Mouse (Mus musculus) erythroblast, embryonic 14.5 days (primary cell): ENCODE data around the gene Galnt17. TPM values are rescaled to one million over a fixed set of nuclear protein-coding genes. Genes with fewer than 3 reads are reported as not detected.

Experiments
- H3K27me3 ChIP-seq: 2 replicates; pipeline ENCODE4 v1.6.1; 2012; ENCODE audit warnings: inconsistent platforms; ENCODE audit not compliant: control insufficient read depth
- H3K36me3 ChIP-seq: 2 replicates; pipeline ENCODE4 v1.6.1; 2012; ENCODE audit warnings: mild to moderate bottlenecking, inconsistent platforms; ENCODE audit not compliant: control insufficient read depth
- H3K4me1 ChIP-seq: 2 replicates; pipeline ENCODE4 v1.6.1; 2012; ENCODE audit warnings: inconsistent platforms; ENCODE audit not compliant: control insufficient read depth
- H3K4me3 ChIP-seq: replicated peaks from 2 replicates; pipeline ENCODE3; 2012; ENCODE audit warnings: moderate library complexity, mild to moderate bottlenecking, inconsistent platforms
- H3K9me3 ChIP-seq: 2 replicates; pipeline ENCODE4 v1.6.1; 2012; ENCODE audit warnings: low read length, inconsistent platforms, mixed read lengths; ENCODE audit not compliant: control insufficient read depth
- GATA1 ChIP-seq: IDR thresholded peaks from 2 replicates; pipeline ENCODE4 v1.6.1; 2012; ENCODE audit warnings: low read length, inconsistent platforms, mixed read lengths
- TAL1 ChIP-seq: IDR thresholded peaks from 3 replicates; pipeline ENCODE4 v1.6.1; 2012; ENCODE audit warnings: low read length, inconsistent platforms, mixed read lengths
- polyA plus RNA-seq: library from polyadenylated mRNA; stranded (reverse); fragments of >175 nt; gene quantifications from 2 replicates; pipeline ENCODE4 v1.2.3, GENCODE M21; 2012

The Galnt17 gene
- polyA plus RNA-seq, 1 experiment = not detected

DNA sequence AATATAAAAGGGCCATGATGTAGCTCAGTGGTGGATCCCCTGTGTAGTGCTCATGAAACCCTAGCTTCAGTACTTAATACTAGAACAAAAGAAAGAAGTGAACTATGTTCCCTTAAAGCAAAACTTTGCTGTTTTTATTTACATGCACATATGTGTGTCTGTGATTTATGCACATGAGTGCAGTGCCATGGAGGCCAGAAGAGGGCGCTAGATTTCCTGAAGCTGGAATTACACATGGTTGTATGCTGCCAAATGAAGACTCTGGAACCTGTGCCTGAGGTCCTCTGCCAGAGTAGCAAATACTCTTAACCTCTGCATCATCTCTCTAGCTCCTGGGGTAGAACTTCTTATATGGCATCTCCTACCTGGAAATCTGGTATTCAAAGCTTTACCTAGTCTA lies 230.6 kb downstream of the Galnt17 start:
- H3K4me1 ChIP-seq = no peaks in the 10 kb centered on the region
- TF ChIP-seq TAL1 (no peak), GATA1 (no peak)
- H3K27me3 ChIP-seq = no peaks in the 10 kb centered on the region
- H3K4me3 ChIP-seq = no peak overlapping the region
- H3K9me3 ChIP-seq = peaks cover 42% of the 10 kb centered on the region
- no peaks in the 10 kb centered on the region for H3K36me3 ChIP-seq

DNA sequence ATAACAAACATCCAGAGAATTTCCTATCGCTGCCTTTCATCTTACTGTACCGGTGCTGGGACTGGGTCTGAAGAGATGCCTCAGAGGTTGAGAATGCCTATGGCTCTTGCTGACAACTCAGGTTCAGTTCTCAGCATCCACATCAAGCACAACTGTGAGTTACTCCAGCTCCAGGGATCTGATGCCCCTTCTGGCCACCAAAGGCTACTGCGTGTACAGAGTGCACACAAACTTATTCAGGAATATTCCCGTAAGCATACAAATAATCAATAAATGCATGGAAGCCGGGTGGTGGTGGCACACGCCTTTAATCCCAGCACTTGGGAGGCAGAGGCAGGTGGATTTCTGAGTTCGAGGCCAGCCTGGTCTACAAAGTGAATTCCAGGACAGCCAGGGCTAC lies 232.5 kb downstream of the Galnt17 start:
- H3K9me3 ChIP-seq = peaks cover 37% of the 10 kb centered on the region
- no peak overlapping the region for H3K4me3 ChIP-seq
- TF ChIP-seq GATA1 (no peak), TAL1 (no peak)
- H3K36me3 ChIP-seq = no peaks in the 10 kb centered on the region
- no peaks in the 10 kb centered on the region for H3K4me1 ChIP-seq
- H3K27me3 ChIP-seq = no peaks in the 10 kb centered on the region

DNA sequence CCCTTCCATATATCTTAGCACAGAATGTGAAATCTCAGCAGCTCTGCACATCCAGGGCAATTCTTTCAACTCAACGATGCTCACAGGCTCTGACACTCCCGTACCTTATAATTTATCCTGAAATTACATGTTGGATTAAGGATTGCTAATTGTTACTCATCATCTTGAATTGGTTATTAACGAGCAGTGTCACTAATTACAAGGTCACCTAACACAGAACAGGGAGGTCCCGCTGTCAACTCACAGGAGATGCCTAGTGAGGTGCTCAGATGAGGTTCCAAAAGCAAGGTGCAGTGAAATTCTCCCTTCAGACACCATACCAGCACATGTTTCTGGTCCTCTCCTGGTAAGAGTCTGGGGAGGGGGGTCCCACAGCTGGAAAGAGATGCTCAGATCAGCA lies 234.0 kb downstream of the Galnt17 start:
- Histone ChIP-seq H3K4me1 (no peaks in the 10 kb centered on the region), H3K27me3 (no peaks in the 10 kb centered on the region), H3K4me3 (no peak overlapping the region), H3K9me3 (peaks cover 32% of the 10 kb centered on the region), H3K36me3 (no peaks in the 10 kb centered on the region)
- no peak for TF ChIP-seq TAL1
- no peak for TF ChIP-seq GATA1

DNA sequence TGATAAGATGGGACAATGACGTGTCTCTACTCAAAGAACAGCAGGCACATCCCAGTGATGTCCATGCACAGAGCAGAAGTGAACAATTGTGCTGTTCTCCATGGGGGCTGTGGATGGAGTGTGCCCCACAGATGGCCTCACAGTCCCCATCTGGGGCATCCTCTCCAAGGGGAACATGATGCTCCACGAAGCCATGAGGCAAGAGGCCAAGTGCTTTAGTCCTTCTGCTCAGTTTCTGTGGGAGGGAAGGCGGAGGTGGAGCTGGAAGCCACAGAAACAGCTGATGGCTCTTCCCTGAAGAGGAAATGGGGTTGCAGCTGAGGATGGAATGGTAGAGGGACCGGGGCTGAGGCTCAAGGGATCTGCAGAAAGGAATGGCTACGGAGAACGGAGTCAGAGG lies 243.1 kb downstream of the Galnt17 start:
- TF ChIP-seq GATA1 (no peak), TAL1 (no peak)
- peaks cover 51% of the 10 kb centered on the region for H3K9me3 ChIP-seq
- no peaks in the 10 kb centered on the region for H3K27me3 ChIP-seq
- H3K4me1 ChIP-seq = no peaks in the 10 kb centered on the region
- no peaks in the 10 kb centered on the region for H3K36me3 ChIP-seq
- no peak overlapping the region for H3K4me3 ChIP-seq

DNA sequence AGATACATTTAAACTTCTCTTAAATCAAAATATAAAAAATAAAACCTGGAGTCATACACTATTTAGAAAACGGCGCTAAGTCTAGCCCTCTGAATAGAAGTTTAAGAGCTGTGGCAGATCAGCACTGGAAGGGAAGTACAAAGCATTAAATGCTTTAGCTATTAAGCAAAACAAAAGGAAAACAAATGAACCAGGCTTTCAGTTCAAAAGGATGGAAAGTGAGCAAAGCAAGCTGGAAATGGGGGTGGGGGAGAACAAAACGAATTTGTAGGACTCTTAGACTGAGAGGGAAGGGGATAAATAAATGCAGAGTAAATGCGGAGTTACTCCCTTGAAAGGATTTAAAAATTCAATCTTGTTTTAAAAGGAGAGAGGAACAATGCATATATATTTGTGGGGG lies 259.8 kb downstream of the Galnt17 start:
- H3K36me3 ChIP-seq = no peaks in the 10 kb centered on the region
- no peak for TF ChIP-seq TAL1
- no peak for TF ChIP-seq GATA1
- H3K9me3 ChIP-seq = peaks cover 10% of the 10 kb centered on the region
- H3K27me3 ChIP-seq = no peaks in the 10 kb centered on the region
- no peaks in the 10 kb centered on the region for H3K4me1 ChIP-seq
- H3K4me3 ChIP-seq = no peak overlapping the region

DNA sequence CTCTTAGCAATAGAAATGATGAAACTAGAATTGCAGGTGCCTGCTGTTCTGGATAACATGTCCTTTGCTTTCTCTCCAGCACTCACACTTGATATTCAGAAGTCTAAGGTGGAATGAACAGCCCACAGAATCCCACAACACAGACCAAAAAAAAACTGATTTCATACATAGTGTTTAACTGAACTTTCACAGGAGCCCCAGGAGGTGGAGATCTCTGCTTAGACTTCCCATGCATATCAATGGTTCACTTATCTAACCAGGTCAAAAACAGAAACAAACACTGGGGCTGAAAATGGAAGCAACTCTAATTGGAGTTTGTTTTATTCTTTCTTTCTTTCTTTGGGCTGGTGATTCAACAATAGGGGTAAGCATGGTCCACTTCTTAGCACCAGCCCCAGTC lies 265.2 kb downstream of the Galnt17 start:
- no peaks in the 10 kb centered on the region for H3K36me3 ChIP-seq
- no peaks in the 10 kb centered on the region for H3K27me3 ChIP-seq
- no peak overlapping the region for H3K4me3 ChIP-seq
- H3K9me3 ChIP-seq = peaks cover 20% of the 10 kb centered on the region
- TF ChIP-seq GATA1 (no peak), TAL1 (no peak)
- H3K4me1 ChIP-seq = no peaks in the 10 kb centered on the region

DNA sequence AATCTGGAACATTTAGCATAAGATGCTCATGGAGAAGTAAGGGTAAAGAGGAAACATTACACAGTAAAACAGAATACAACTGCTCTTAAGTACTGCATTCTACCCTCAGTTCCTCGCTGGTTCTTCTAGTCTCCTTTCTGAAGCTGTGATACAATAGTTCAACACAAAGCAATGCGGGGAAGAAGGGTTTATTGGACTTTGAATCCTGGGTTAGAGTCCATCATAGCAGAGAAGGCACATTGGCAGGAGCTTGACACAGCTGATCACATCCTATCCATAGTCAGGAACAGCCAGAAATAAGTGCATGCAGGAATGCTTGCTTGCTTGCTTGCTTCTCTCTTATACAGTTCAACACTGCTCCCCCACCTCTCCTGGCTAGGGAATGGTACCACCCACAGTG lies 267.9 kb downstream of the Galnt17 start:
- no peaks in the 10 kb centered on the region for H3K27me3 ChIP-seq
- peaks cover 30% of the 10 kb centered on the region for H3K9me3 ChIP-seq
- H3K4me3 ChIP-seq = no peak overlapping the region
- no peaks in the 10 kb centered on the region for H3K4me1 ChIP-seq
- H3K36me3 ChIP-seq = no peaks in the 10 kb centered on the region
- no peak for TF ChIP-seq GATA1
- TF ChIP-seq TAL1 = no peak

DNA sequence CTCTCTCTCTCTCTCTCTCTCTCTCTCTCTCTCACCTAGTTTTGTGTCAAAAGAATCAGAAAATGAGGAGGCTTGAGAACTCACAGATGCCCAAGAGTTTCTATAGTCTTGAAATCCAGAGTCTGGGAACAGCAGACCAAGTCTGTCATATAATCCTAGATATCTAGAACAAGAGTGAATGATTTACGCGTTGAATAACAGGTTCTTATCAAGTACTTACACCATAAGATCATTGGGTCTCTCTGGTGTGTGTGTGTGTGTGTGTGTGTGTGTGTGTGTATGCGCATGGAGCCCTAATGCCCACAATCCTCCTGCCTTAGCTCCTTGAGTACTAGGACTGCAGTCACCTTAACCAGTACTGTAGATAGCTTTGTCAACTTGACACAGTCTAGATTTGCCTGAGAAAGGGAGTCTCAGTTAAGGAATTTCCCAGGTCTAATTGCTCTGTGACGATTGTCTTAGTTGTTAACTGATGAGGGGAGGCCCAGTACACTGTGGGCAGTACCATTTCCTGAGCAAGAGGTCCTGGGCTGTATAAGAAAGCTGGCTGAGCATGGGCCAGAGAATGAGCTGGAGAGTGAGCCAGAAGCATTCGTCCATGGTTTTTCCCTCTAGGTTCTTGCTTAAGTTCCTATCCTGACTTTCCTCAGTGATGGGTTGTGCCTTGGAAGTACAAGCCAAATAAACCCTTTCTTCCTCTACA lies 268.5 kb downstream of the Galnt17 start:
- H3K4me1 ChIP-seq = no peaks in the 10 kb centered on the region
- TF ChIP-seq TAL1 = no peak
- no peak for TF ChIP-seq GATA1
- no peak overlapping the region for H3K4me3 ChIP-seq
- no peaks in the 10 kb centered on the region for H3K36me3 ChIP-seq
- peaks cover 34% of the 10 kb centered on the region for H3K9me3 ChIP-seq
- H3K27me3 ChIP-seq = no peaks in the 10 kb centered on the region

DNA sequence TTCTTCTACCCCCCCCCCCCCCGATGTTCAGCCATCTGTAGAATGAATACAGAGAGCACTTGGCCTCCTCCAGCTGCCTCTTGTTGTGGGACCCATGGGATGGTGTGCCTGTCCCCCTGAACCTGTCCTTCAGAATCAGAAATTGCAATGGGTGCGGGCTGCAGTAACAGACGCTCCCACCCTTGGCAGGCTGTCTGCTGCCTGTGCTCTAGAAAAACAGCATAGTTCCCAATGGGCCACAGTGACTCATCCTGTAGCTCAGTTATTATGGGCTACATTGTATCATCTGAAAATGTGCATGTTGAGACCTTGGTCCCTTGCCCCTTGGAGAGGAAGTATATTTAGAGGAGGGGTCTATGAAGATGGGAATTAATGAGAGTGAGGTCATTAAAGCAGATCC lies 283.8 kb downstream of the Galnt17 start:
- TF ChIP-seq TAL1 (no peak), GATA1 (no peak)
- peaks cover 50% of the 10 kb centered on the region for H3K9me3 ChIP-seq

DNA sequence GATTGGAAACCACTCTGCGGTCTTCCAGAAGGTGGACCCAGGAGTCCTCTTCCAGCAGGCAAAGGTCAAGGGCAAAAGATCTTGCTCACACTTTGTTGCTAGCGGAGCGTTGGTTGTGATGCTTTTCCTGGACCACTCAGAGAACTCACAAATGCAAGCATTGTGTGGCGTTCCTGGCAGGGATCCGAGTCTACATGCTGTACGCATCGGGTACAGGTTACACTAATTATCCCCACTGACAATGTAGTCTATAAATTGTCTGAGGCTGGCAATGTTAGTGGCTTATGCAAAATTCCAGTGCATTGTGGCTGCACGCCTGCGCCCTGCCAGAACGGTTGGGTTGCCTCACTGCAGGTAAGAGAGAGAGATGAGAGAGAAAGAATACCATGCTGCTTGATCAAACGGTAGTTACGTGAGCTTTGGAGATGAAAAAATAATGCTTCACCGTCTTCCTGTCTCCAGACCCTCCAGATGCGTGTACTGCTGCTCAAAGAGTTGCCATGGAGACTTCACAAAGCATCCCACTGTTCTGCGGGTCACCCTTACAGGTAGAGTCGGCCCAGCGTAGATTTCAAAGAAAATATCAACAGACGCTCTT lies 285.8 kb downstream of the Galnt17 start:
- Histone ChIP-seq H3K9me3 (peaks cover 52% of the 10 kb centered on the region), H3K27me3 (no peaks in the 10 kb centered on the region)
- no peak for TF ChIP-seq GATA1
- TF ChIP-seq TAL1 = no peak

More for the DNA sequence above, 283.8 kb downstream of the Galnt17 start:
- no peak overlapping the region for H3K4me3 ChIP-seq
- H3K36me3 ChIP-seq = no peaks in the 10 kb centered on the region
- H3K27me3 ChIP-seq = no peaks in the 10 kb centered on the region
- H3K4me1 ChIP-seq = no peaks in the 10 kb centered on the region

More for the DNA sequence above, 285.8 kb downstream of the Galnt17 start:
- H3K36me3 ChIP-seq = no peaks in the 10 kb centered on the region
- H3K4me3 ChIP-seq = no peak overlapping the region
- no peaks in the 10 kb centered on the region for H3K4me1 ChIP-seq
